Mouse (Mus musculus) neural tube, embryonic 12.5 days (tissue): ENCODE measurements at regions not wholly inside any gene's neighbourhood (a gene's known extent, or its start where the extent isn't known, plus 50 kb on each side); places are given as distances from the start of the nearest gene placed in this dataset.

Experiments
- ATAC-seq: fragments of 200-750 bp; cut with Nextera tagmentation; 2 replicates; pipeline ENCODE4 v1.8.0; 2017; ENCODE audit warnings: low read depth, mild to moderate bottlenecking, moderate TSS enrichment, moderate library complexity; ENCODE audit not compliant: low FRiP score
- H3K27ac ChIP-seq: fragments of 300-500 bp; sonication (generic); 2 replicates; pipeline ENCODE4 v1.5.1; 2016
- H3K27me3 ChIP-seq: fragments of 300-500 bp; sonication (generic); replicated peaks from 2 replicates; pipeline ENCODE4 v1.6.1; 2016; ENCODE audit warnings: mild to moderate bottlenecking
- H3K36me3 ChIP-seq: fragments of 300-500 bp; sonication (generic); 2 replicates; pipeline ENCODE4 v1.6.1; 2016; ENCODE audit warnings: mild to moderate bottlenecking
- H3K4me1 ChIP-seq: fragments of 300-500 bp; sonication (generic); 2 replicates; pipeline ENCODE4 v1.6.1; 2016
- H3K4me2 ChIP-seq: fragments of 300-500 bp; sonication (generic); replicated peaks from 2 replicates; pipeline ENCODE4 v1.6.1; 2016; ENCODE audit warnings: mild to moderate bottlenecking
- H3K4me3 ChIP-seq: fragments of 300-500 bp; sonication (generic); 2 replicates; pipeline ENCODE4 v1.5.1; 2016
- H3K9ac ChIP-seq: fragments of 300-500 bp; sonication (generic); 2 replicates; pipeline ENCODE4 v1.6.1; 2016; ENCODE audit warnings: mild to moderate bottlenecking
- H3K9me3 ChIP-seq: fragments of 300-500 bp; sonication (generic); 2 replicates; pipeline ENCODE4 v1.6.1; 2016; ENCODE audit warnings: mild to moderate bottlenecking
- WGBS: fragments of 180-500 bp; shearing (Covaris S2); methylation state at CpG from one replicate; pipeline ENCODE4 v1.1.7; 2016; 5-methylcytosine and 5-hydroxymethylcytosine counted together

- Histone ChIP-seq H3K9me3 (no peaks in the 10 kb centered on the region), H3K36me3 (no peaks in the 10 kb centered on the region), H3K4me1 (peaks cover 4% of the 10 kb centered on the region; the same call in 1 of the 2 replicates), H3K27me3 (no peaks in the 10 kb centered on the region), H3K27ac (no peak overlapping the region), H3K9ac (no peak overlapping the region), H3K4me2 (0 out of 2 replicates have a peak overlapping the region, but pooled peaks have one; percentile 7), H3K4me3 (no peak overlapping the region)
- WGBS = 41% methylated on average over 11 of the region's 11 CpGs
- ATAC-seq = 0 out of 2 replicates have a peak, but pooled peaks have one; percentile 48
Measured at GRCm38 (mm10) chr14:33824421-33824874, 98.9 kb upstream of the Gdf10 start.

- H3K4me1 ChIP-seq = peaks cover 4% of the 10 kb centered on the region; the same call in 1 of the 2 replicates
- no peak overlapping the region for H3K4me3 ChIP-seq
- no peak overlapping the region for H3K27ac ChIP-seq
- no peaks in the 10 kb centered on the region for H3K27me3 ChIP-seq
- ATAC-seq = no peak
- WGBS = 90% methylated on average over 12 of the region's 12 CpGs
- H3K9me3 ChIP-seq = no peaks in the 10 kb centered on the region
- H3K9ac ChIP-seq = no peak overlapping the region
- no peaks in the 10 kb centered on the region for H3K36me3 ChIP-seq
- no peak overlapping the region for H3K4me2 ChIP-seq
Measured at GRCm38 (mm10) chr14:33826003-33826644, 97.3 kb upstream of the Gdf10 start.

GRCm38 (mm10) chr14:33832650-33833319 is 90.6 kb upstream of the Gdf10 start:
- no peaks in the 10 kb centered on the region for H3K36me3 ChIP-seq
- no peaks in the 10 kb centered on the region for H3K4me1 ChIP-seq
- ATAC-seq = no peak
- no peaks in the 10 kb centered on the region for H3K9me3 ChIP-seq
- no peak overlapping the region for H3K9ac ChIP-seq
- H3K27me3 ChIP-seq = no peaks in the 10 kb centered on the region; the same call in 1 of the 2 replicates
- no peak overlapping the region for H3K27ac ChIP-seq
- no peak overlapping the region for H3K4me3 ChIP-seq
- WGBS = 79% methylated on average over 14 of the region's 14 CpGs
- no peak overlapping the region for H3K4me2 ChIP-seq

- no peak for ATAC-seq
- no peak overlapping the region for H3K4me3 ChIP-seq
- WGBS = 89% methylated on average over 11 of the region's 11 CpGs
- no peak overlapping the region for H3K27ac ChIP-seq
- H3K9me3 ChIP-seq = no peaks in the 10 kb centered on the region
- H3K36me3 ChIP-seq = no peaks in the 10 kb centered on the region
- H3K4me1 ChIP-seq = no peaks in the 10 kb centered on the region
- H3K4me2 ChIP-seq = no peak overlapping the region
- no peaks in the 10 kb centered on the region; the same call in 1 of the 2 replicates for H3K27me3 ChIP-seq
- H3K9ac ChIP-seq = no peak overlapping the region
Measured at GRCm38 (mm10) chr14:33836341-33836740, 87.0 kb upstream of the Gdf10 start.

GRCm38 (mm10) chr14:33841821-33842220 is 81.6 kb upstream of the Gdf10 start:
- ATAC-seq = no peak

GRCm38 (mm10) chr14:33853499-33853898 is 69.9 kb upstream of the Gdf10 start:
- Histone ChIP-seq H3K4me1 (no peaks in the 10 kb centered on the region), H3K27ac (no peak overlapping the region), H3K4me3 (no peak overlapping the region), H3K4me2 (no peak overlapping the region), H3K9me3 (no peaks in the 10 kb centered on the region), H3K36me3 (no peaks in the 10 kb centered on the region), H3K27me3 (no peaks in the 10 kb centered on the region), H3K9ac (no peak overlapping the region)
- WGBS = 83% methylated on average over 3 of the region's 3 CpGs
- no peak for ATAC-seq

More at GRCm38 (mm10) chr14:33841821-33842220, 81.6 kb upstream of the Gdf10 start:
- no peaks in the 10 kb centered on the region for H3K4me1 ChIP-seq
- H3K9me3 ChIP-seq = no peaks in the 10 kb centered on the region
- no peak overlapping the region for H3K4me3 ChIP-seq
- H3K4me2 ChIP-seq = no peak overlapping the region
- no peak overlapping the region for H3K27ac ChIP-seq
- WGBS = 86% methylated on average over 6 of the region's 6 CpGs
- no peak overlapping the region for H3K9ac ChIP-seq
- H3K36me3 ChIP-seq = no peaks in the 10 kb centered on the region
- H3K27me3 ChIP-seq = no peaks in the 10 kb centered on the region; the same call in 1 of the 2 replicates

GRCm38 (mm10) chr14:33854181-33854580 is 69.2 kb upstream of the Gdf10 start:
- no peak for ATAC-seq
- Histone ChIP-seq H3K4me3 (no peak overlapping the region), H3K9ac (no peak overlapping the region), H3K4me2 (no peak overlapping the region), H3K27me3 (no peaks in the 10 kb centered on the region), H3K36me3 (no peaks in the 10 kb centered on the region), H3K9me3 (no peaks in the 10 kb centered on the region), H3K4me1 (no peaks in the 10 kb centered on the region), H3K27ac (no peak overlapping the region)
- 94% methylated on average over 6 of the region's 6 CpGs for WGBS

- 79% methylated on average over 6 of the region's 6 CpGs for WGBS
- ATAC-seq = no peak
- no peaks in the 10 kb centered on the region for H3K9me3 ChIP-seq
- H3K4me1 ChIP-seq = no peaks in the 10 kb centered on the region
- H3K9ac ChIP-seq = no peak overlapping the region
- no peaks in the 10 kb centered on the region for H3K27me3 ChIP-seq
- H3K27ac ChIP-seq = no peak overlapping the region
- H3K36me3 ChIP-seq = no peaks in the 10 kb centered on the region
- no peak overlapping the region for H3K4me2 ChIP-seq
- no peak overlapping the region for H3K4me3 ChIP-seq
Measured at GRCm38 (mm10) chr14:33856992-33857391, 66.4 kb upstream of the Gdf10 start.

- Histone ChIP-seq H3K9ac (no peak overlapping the region), H3K27me3 (no peaks in the 10 kb centered on the region), H3K27ac (no peak overlapping the region), H3K36me3 (no peaks in the 10 kb centered on the region), H3K4me3 (no peak overlapping the region), H3K4me2 (no peak overlapping the region), H3K4me1 (no peaks in the 10 kb centered on the region), H3K9me3 (no peaks in the 10 kb centered on the region)
- ATAC-seq = no peak
- WGBS = 100% methylated on average over 1 of the region's 1 CpGs
Measured at GRCm38 (mm10) chr14:33864796-33865195, 58.6 kb upstream of the Gdf10 start.

GRCm38 (mm10) chr14:33865746-33866145 is 57.6 kb upstream of the Gdf10 start:
- no peaks in the 10 kb centered on the region for H3K36me3 ChIP-seq
- WGBS = 85% methylated on average over 2 of the region's 2 CpGs
- no peak overlapping the region for H3K4me2 ChIP-seq
- no peaks in the 10 kb centered on the region for H3K27me3 ChIP-seq
- no peaks in the 10 kb centered on the region for H3K9me3 ChIP-seq
- H3K27ac ChIP-seq = no peak overlapping the region
- no peaks in the 10 kb centered on the region for H3K4me1 ChIP-seq
- no peak overlapping the region for H3K4me3 ChIP-seq
- no peak overlapping the region for H3K9ac ChIP-seq
- ATAC-seq = no peak

GRCm38 (mm10) chr14:33867674-33868073 is 55.7 kb upstream of the Gdf10 start:
- WGBS = 91% methylated on average over 3 of the region's 3 CpGs
- no peak for ATAC-seq
- Histone ChIP-seq H3K36me3 (no peaks in the 10 kb centered on the region), H3K4me3 (no peak overlapping the region), H3K4me1 (no peaks in the 10 kb centered on the region), H3K27me3 (no peaks in the 10 kb centered on the region), H3K27ac (no peak overlapping the region), H3K9ac (no peak overlapping the region), H3K4me2 (no peak overlapping the region), H3K9me3 (no peaks in the 10 kb centered on the region)
